ENCODE assay signal across 28 mouse cellular contexts in the genomic region with DNA sequence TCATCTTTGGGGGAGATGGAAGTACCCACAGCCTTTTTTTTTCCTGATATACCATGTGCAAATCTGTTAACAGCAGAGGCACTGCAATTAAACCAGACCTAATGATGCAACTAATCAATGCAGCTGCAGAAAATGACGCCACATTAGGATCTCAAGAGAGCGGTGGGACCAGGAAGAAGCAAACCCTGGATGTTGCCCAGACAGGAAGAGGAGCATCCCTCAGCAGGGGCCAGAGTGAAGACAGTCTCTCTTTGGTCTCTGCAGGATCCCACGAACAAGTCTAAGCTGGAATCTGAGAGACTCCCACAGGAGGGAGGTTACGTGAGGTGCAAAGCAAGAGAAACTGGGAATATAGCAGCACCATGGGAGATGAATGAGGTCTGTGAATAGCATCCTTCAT. TPM values are rescaled to one million over a fixed set of nuclear protein-coding genes. Genes with fewer than 3 reads are reported as not detected.
A peak's percentile ranks its signal among the peaks of the same experiment; 100 is the strongest.
DNase-seq lines count a peak whose midpoint lies in the region; ATAC-seq and TF ChIP-seq lines count a peak whose summit lies in the region.
"Had no signal": no experiment of that assay in that cellular context is flagged by ENCODE, and none has a peak within 500 bp of the region (broad histone marks: within the 10 kb centered on the region; RNA-seq: fewer than 3 reads in every experiment).

No protein-coding gene starts in this region.

- ATAC-seq in forebrain, postnatal 0 days, result peak; percentile 29; the same call in 1 of the 2 replicates
- ATAC-seq in forebrain, embryonic 11.5 days (replicated peaks; ENCODE audit: low FRiP score), result no peak
- ATAC-seq in midbrain, embryonic 13.5 days, result no peak
- 0 out of 2 replicates have a peak, but pooled peaks have one; percentile 28 for ATAC-seq in hindbrain, embryonic 16.5 days
- ATAC-seq in midbrain, postnatal 0 days (ENCODE audit: low FRiP score), result no peak
- no peak for ATAC-seq in megakaryocyte progenitor cell, adult 5-6 weeks (replicated peaks; ENCODE audit: poor library complexity)
- ATAC-seq: intestine, embryonic 16.5 days; lung, postnatal 0 days had no signal

- no peak for DNase-seq in forebrain, postnatal 0 days
- DNase-seq in forebrain, embryonic 11.5 days (ENCODE audit: low spot score), result no peak
- no peak for DNase-seq in midbrain, embryonic 10.5 days (ENCODE audit: low spot score)
- DNase-seq in midbrain, postnatal 0 days (ENCODE audit: low spot score), result peak; percentile 44
- no peak for DNase-seq in layer of hippocampus, adult 18-20 months (ENCODE audit: low spot score in 2 of 2)
- DNase-seq: adrenal gland, postnatal 25 days; cerebellum, adult 18-20 months; cerebellum, postnatal 14 days; gastrocnemius, postnatal 25 days; heart, adult 2 months; heart, postnatal 10 days; kidney, adult 8-10 months; kidney, postnatal 4 days; layer of hippocampus, adult 9-11 months; liver, embryonic 13.5 days; lung, adult 18-20 months; lung, postnatal 4 days; thymus, postnatal 4 days had no signal

- no peaks in the 10 kb centered on the region for H3K27me3 ChIP-seq in forebrain, postnatal 0 days (ENCODE audit: insufficient read depth, low read length)
- H3K27me3 ChIP-seq in forebrain, embryonic 11.5 days (ENCODE audit: control insufficient read depth, insufficient read depth, low read length), result no peaks in the 10 kb centered on the region
- no peaks in the 10 kb centered on the region for H3K27me3 ChIP-seq in midbrain, embryonic 13.5 days
- H3K27me3 ChIP-seq in midbrain, embryonic 10.5 days (ENCODE audit: low read depth, poor library complexity, severe bottlenecking), result no peaks in the 10 kb centered on the region
- H3K27me3 ChIP-seq in hindbrain, embryonic 16.5 days (replicated peaks; ENCODE audit: control insufficient read depth, insufficient read depth, low read length), result no peaks in the 10 kb centered on the region
- H3K27me3 ChIP-seq in midbrain, postnatal 0 days (ENCODE audit: insufficient read depth, low read length), result no peaks in the 10 kb centered on the region
- H3K27me3 ChIP-seq: liver, embryonic 13.5 days had no signal

- H3K4me2 ChIP-seq in forebrain, postnatal 0 days (ENCODE audit: low read depth), result no peak overlapping the region
- H3K4me2 ChIP-seq in forebrain, embryonic 11.5 days (ENCODE audit: low read depth, low read length, severe bottlenecking), result no peak overlapping the region
- no peak overlapping the region for H3K4me2 ChIP-seq in midbrain, embryonic 13.5 days (replicated peaks)
- H3K4me2 ChIP-seq in hindbrain, embryonic 16.5 days (ENCODE audit: low read length), result no peak overlapping the region
- no peak overlapping the region for H3K4me2 ChIP-seq in midbrain, postnatal 0 days (ENCODE audit: low read depth, low read length, poor library complexity, severe bottlenecking)
- H3K4me2 ChIP-seq: heart, embryonic 13.5 days; limb, embryonic 15.5 days; liver, embryonic 13.5 days had no signal

- no peaks in the 10 kb centered on the region for H3K4me1 ChIP-seq in forebrain, postnatal 0 days (ENCODE audit: insufficient read depth)
- H3K4me1 ChIP-seq in forebrain, embryonic 11.5 days (replicated peaks; ENCODE audit: control insufficient read depth, insufficient read depth, low read length), result no peaks in the 10 kb centered on the region; the same call in 1 of the 2 replicates
- H3K4me1 ChIP-seq in midbrain, embryonic 13.5 days (replicated peaks), result peaks cover 24% of the 10 kb centered on the region
- H3K4me1 ChIP-seq in midbrain, embryonic 10.5 days, result peaks cover 11% of the 10 kb centered on the region
- peaks cover 6% of the 10 kb centered on the region for H3K4me1 ChIP-seq in hindbrain, embryonic 16.5 days (ENCODE audit: control insufficient read depth, insufficient read depth, low read depth, low read length)
- H3K4me1 ChIP-seq in midbrain, postnatal 0 days (ENCODE audit: insufficient read depth, low read length), result no peaks in the 10 kb centered on the region; the same call in 1 of the 2 replicates
- H3K4me1 ChIP-seq: heart, embryonic 13.5 days; limb, embryonic 15.5 days; liver, embryonic 13.5 days had no signal

- no peak overlapping the region for H3K4me3 ChIP-seq in forebrain, postnatal 0 days (ENCODE audit: low read depth, low read length)
- H3K4me3 ChIP-seq in forebrain, embryonic 11.5 days (ENCODE audit: low read depth, low read length), result no peak overlapping the region
- H3K4me3 ChIP-seq in midbrain, embryonic 13.5 days (replicated peaks), result no peak overlapping the region
- H3K4me3 ChIP-seq in midbrain, embryonic 10.5 days, result no peak overlapping the region
- H3K4me3 ChIP-seq in hindbrain, embryonic 16.5 days (ENCODE audit: low read length), result no peak overlapping the region
- H3K4me3 ChIP-seq in midbrain, postnatal 0 days (ENCODE audit: low read depth, low read length), result no peak overlapping the region
- H3K4me3 ChIP-seq: heart, adult 2 months; heart, embryonic 13.5 days; limb, embryonic 10.5 days; limb, embryonic 15.5 days; liver, embryonic 13.5 days had no signal

- no peaks in the 10 kb centered on the region for H3K9me3 ChIP-seq in forebrain, postnatal 0 days (ENCODE audit: low read length)
- H3K9me3 ChIP-seq in forebrain, embryonic 11.5 days (ENCODE audit: control insufficient read depth, low read length), result no peaks in the 10 kb centered on the region
- no peaks in the 10 kb centered on the region for H3K9me3 ChIP-seq in midbrain, embryonic 13.5 days
- H3K9me3 ChIP-seq in midbrain, embryonic 10.5 days (replicated peaks), result no peaks in the 10 kb centered on the region
- H3K9me3 ChIP-seq in hindbrain, embryonic 16.5 days (ENCODE audit: control insufficient read depth, low read length), result no peaks in the 10 kb centered on the region
- no peaks in the 10 kb centered on the region for H3K9me3 ChIP-seq in midbrain, postnatal 0 days (ENCODE audit: low read length)
- H3K9me3 ChIP-seq: heart, embryonic 13.5 days; limb, embryonic 10.5 days; limb, embryonic 15.5 days; liver, embryonic 13.5 days had no signal

- H3K27ac ChIP-seq in forebrain, postnatal 0 days (ENCODE audit: low read depth, low read length), result no peak overlapping the region
- H3K27ac ChIP-seq in forebrain, embryonic 11.5 days (ENCODE audit: low read depth, low read length), result no peak overlapping the region
- 0 out of 2 replicates have a peak overlapping the region, but pooled peaks have one; percentile 26 for H3K27ac ChIP-seq in midbrain, embryonic 13.5 days
- H3K27ac ChIP-seq in midbrain, embryonic 10.5 days (replicated peaks), result no peak overlapping the region
- no peak overlapping the region; the same call in 1 of the 2 replicates for H3K27ac ChIP-seq in hindbrain, embryonic 16.5 days (ENCODE audit: low read depth, low read length)
- H3K27ac ChIP-seq in midbrain, postnatal 0 days (ENCODE audit: low read depth, low read length), result no peak overlapping the region
- H3K27ac ChIP-seq: heart, adult 2 months; heart, embryonic 13.5 days; kidney, postnatal 0 days; limb, embryonic 10.5 days; limb, embryonic 15.5 days; liver, embryonic 13.5 days had no signal

- H3K36me3 ChIP-seq in forebrain, postnatal 0 days (ENCODE audit: insufficient read depth), result no peaks in the 10 kb centered on the region
- no peaks in the 10 kb centered on the region for H3K36me3 ChIP-seq in forebrain, embryonic 11.5 days (ENCODE audit: control insufficient read depth, insufficient read depth, low read length)
- no peaks in the 10 kb centered on the region for H3K36me3 ChIP-seq in midbrain, embryonic 13.5 days
- H3K36me3 ChIP-seq in midbrain, embryonic 10.5 days, result no peaks in the 10 kb centered on the region
- no peaks in the 10 kb centered on the region for H3K36me3 ChIP-seq in hindbrain, embryonic 16.5 days (ENCODE audit: control insufficient read depth, insufficient read depth, low read length)
- no peaks in the 10 kb centered on the region for H3K36me3 ChIP-seq in midbrain, postnatal 0 days (ENCODE audit: insufficient read depth, low read length)
- H3K36me3 ChIP-seq: heart, embryonic 13.5 days; limb, embryonic 10.5 days; limb, embryonic 15.5 days; liver, embryonic 13.5 days had no signal

- 51% methylated on average over 4 of the region's 4 CpGs for WGBS in forebrain, postnatal 0 days
- WGBS in forebrain, embryonic 11.5 days, result 74% methylated on average over 4 of the region's 4 CpGs
- 55% methylated on average over 4 of the region's 4 CpGs for WGBS in midbrain, embryonic 13.5 days
- WGBS in midbrain, embryonic 10.5 days, result 79% methylated on average over 4 of the region's 4 CpGs
- WGBS in hindbrain, embryonic 16.5 days, result 33% methylated on average over 4 of the region's 4 CpGs
- 45% methylated on average over 4 of the region's 4 CpGs for WGBS in midbrain, postnatal 0 days

- H3K9ac ChIP-seq in forebrain, postnatal 0 days, result no peak overlapping the region
- no peak overlapping the region for H3K9ac ChIP-seq in forebrain, embryonic 11.5 days (ENCODE audit: low read length)
- H3K9ac ChIP-seq in midbrain, embryonic 13.5 days (replicated peaks), result no peak overlapping the region
- no peak overlapping the region for H3K9ac ChIP-seq in hindbrain, embryonic 16.5 days (ENCODE audit: low read depth, low read length)
- H3K9ac ChIP-seq in midbrain, postnatal 0 days (replicated peaks; ENCODE audit: low read length, poor library complexity, severe bottlenecking), result no peak overlapping the region
- H3K9ac ChIP-seq: heart, embryonic 13.5 days; limb, embryonic 15.5 days; liver, embryonic 13.5 days had no signal

- no peak for TF ChIP-seq CTCF in forebrain, postnatal 0 days (IDR thresholded peaks at IDR 0.05; ENCODE audit: low read depth)
- TF ChIP-seq CTCF in midbrain, postnatal 0 days (IDR thresholded peaks at IDR 0.05), result no peak

RNA-seq across cellular contexts. Expression of a gene that starts 52.4 kb away (rescaled TPM):
- total RNA-seq in forebrain, postnatal 0 days (2014; rRNA removed), result 46.5 and 69.4 TPM in 2 replicates
- polyA plus RNA-seq in forebrain, postnatal 0 days (2015; fragmentation: Nextera tagmentation; extraction: Ambion mirVana), result 60.5 and 64.6 TPM in 2 replicates
- 3.4 and 4.0 TPM in 2 replicates for polyA plus RNA-seq in forebrain, embryonic 11.5 days (2014; fragmentation: Nextera tagmentation; extraction: Ambion mirVana)
- polyA plus RNA-seq in midbrain, embryonic 13.5 days (2015; fragmentation: Nextera tagmentation; extraction: Ambion mirVana), result 45.1 and 50.4 TPM in 2 replicates
- polyA plus RNA-seq in midbrain, embryonic 10.5 days (2016; fragmentation: Nextera tagmentation; extraction: Ambion mirVana), result 5.0 and 12.2 TPM in 2 replicates
- polyA plus RNA-seq in hindbrain, embryonic 16.5 days (2015; fragmentation: Nextera tagmentation; extraction: Ambion mirVana), result 83.3 and 96.1 TPM in 2 replicates
- total RNA-seq in midbrain, postnatal 0 days (2014; rRNA removed), result 94.8 and 98.7 TPM in 2 replicates
- 82.6 and 91.5 TPM in 2 replicates for polyA plus RNA-seq in midbrain, postnatal 0 days (2015; fragmentation: Nextera tagmentation; extraction: Ambion mirVana)
- not detected in 2 replicates for total RNA-seq in megakaryocyte progenitor cell, adult 5-6 weeks (2015)
- not detected in 2 replicates for total RNA-seq in megakaryocyte progenitor cell, adult 5-6 weeks (2017)
- total RNA-seq in layer of hippocampus, adult 18-20 months (2021), result 100 to 1,000 TPM; 212 to 215 TPM
- total RNA-seq: heart, adult 2 months; megakaryocyte-erythroid progenitor cell, adult 5-6 weeks had no signal

Comparison
In these comparisons a context has a peak if more than half of its experiments do, and no peak if none do; other contexts are left out.
1. ATAC-seq: peak in forebrain, postnatal 0 days (single experiment) and hindbrain, embryonic 16.5 days (single experiment); none in forebrain, embryonic 11.5 days (single experiment), midbrain, embryonic 13.5 days (single experiment), midbrain, postnatal 0 days (single experiment) and megakaryocyte progenitor cell, adult 5-6 weeks (single experiment).